Mouse (Mus musculus) telencephalon, adult 2 months (tissue): Measurements from ENCODE around the gene Gtf3c1.

Experiments
- DNase-seq: peaks from one replicate; pipeline ENCODE4 v3.0.0-alpha.2; 2011; ENCODE audit warnings: low read depth, low spot score

The Gtf3c1 gene

GRCm38 (mm10) chr7:125618016-125618415 is 89.6 kb downstream of the Gtf3c1 start:
- DNase-seq: no peak

DNA sequence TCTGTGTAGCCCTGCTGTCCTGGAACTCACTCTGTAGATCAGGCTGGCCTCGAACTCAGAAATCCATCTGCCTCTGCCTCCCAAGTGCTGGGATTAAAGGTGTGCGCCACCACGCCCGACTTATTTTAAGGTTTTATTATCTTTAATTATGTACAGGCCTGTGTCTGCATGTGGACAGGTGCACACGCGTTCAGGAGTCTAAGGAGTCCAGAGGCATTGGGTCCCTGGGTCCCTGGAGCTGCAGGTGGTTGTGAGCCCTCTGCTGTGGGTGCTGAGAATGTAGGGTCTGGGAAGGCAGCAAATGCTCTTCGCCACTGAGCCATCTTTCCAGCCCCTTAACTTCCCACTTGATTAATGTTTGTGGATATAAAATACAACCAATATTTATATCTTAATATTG is 92.1 kb downstream of the Gtf3c1 start:
- no peak for DNase-seq

GRCm38 (mm10) chr7:125613579-125613978 is 94.0 kb downstream of the Gtf3c1 start:
- DNase-seq: peak; percentile 11

- no peak for DNase-seq
Observed at GRCm38 (mm10) chr7:125608183-125608688, 99.3 kb downstream of the Gtf3c1 start.

GRCm38 (mm10) chr7:125607384-125608182 is 100.0 kb downstream of the Gtf3c1 start:
- DNase-seq: no peak

GRCm38 (mm10) chr7:125606265-125607164 is 101.1 kb downstream of the Gtf3c1 start:
- no peak for DNase-seq

DNA sequence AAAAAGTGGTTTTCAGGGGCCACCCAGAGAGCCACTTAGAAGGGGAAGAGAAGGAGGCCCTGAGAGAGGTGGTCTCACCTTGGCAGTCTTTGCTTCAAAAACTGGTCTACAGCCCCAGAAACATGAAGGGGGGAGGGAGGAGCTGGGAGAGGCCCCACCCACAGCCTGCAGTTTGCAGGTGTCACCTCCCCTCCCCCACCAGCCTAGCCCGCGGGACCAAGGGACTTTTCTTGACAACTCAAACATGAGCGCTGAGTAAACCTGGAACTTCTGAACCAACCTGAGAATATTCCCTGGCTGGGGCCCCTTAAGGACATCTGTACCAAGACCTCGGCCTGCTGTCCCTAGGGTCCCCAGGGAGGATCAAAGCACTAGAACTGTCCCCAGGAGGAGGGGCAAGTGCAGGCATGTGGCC is 101.8 kb downstream of the Gtf3c1 start:
- no peak for DNase-seq

- no peak for DNase-seq
Observed at GRCm38 (mm10) chr7:125604362-125605319, 102.9 kb downstream of the Gtf3c1 start.

- DNase-seq: peak; percentile 33
Observed at GRCm38 (mm10) chr7:125603185-125603631, 104.4 kb downstream of the Gtf3c1 start, which contains the start of gene Il21r. Gene Il21r, plus strand, starts transcription at chr7:125603429.

- peak; percentile 6 for DNase-seq
Observed at GRCm38 (mm10) chr7:125601821-125602448, 105.6 kb downstream of the Gtf3c1 start.

DNA sequence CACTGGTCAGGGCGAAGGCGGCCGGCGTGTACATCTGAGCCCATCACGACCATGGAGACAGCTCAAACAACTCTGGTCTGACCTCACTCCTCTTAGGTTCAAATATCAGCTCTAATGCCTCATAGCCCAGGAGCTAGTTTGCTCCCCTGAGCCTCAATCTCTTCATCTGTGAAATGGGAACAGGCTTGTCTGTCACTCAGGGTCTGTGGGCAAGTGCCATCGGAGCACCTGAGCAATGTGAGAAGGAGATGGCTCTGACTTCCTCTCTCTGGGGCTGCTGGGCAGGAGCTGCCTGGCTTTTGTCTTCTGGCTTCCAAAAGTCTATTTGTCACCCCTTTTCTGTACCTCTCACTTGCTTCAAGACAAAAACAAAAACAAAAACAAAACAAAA is 106.3 kb downstream of the Gtf3c1 start:
- no peak for DNase-seq

DNA sequence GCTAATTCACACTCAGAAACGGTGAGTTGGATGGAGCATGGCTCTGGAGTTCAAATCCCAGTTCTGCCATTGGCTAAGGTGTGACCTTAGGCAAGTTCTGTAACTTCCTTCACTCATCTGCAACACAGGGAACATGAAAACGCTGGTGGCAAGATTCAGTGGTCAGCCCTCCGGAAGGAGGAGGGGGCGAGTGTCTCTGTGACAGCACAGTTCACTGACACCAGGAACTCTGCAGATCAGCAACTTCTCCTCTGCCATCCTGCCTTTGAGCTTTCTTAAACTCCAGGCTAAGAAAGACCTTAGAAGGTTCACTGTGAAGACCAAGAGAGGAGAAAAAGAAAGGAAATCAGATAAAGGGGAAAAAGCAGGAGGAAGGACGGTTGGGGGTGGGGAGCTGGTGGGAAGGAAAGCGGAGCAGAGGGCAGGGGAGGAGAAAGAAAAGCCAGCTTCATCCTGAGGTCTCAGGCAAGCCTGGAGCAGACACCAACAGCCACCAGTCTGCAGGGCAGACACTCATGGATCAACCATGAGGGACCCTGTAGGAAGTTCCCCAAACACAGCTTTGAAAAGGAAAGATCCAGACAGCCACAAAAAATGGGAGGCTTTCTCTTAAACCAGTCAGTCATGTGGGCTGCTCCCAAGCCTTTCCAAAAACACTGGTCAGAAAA is 106.8 kb downstream of the Gtf3c1 start:
- DNase-seq: peak; percentile 5

GRCm38 (mm10) chr7:125600136-125600535 is 107.4 kb downstream of the Gtf3c1 start:
- no peak for DNase-seq

GRCm38 (mm10) chr7:125599373-125599973 is 108.1 kb downstream of the Gtf3c1 start:
- DNase-seq: no peak

- DNase-seq: no peak
Observed at GRCm38 (mm10) chr7:125597516-125598347, 109.8 kb downstream of the Gtf3c1 start.

DNA sequence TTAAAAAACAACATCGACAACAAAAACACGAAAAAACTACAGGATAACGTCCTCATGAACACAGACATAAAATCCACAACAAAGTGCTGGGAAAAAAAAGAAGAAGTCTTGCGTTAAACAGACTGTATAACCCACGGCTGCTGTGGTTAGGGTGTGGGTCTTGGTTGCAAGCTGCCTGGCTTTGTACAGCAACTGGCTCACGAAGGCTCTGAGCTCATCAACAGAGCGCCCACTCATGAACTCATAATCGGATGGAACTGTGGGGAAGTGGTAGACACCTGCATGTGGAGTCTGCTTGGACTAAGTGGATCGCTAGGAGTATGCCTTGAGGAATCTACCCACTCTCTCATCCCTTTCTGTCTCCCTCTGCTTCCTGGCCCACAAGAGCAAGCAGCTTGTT is 110.5 kb downstream of the Gtf3c1 start:
- DNase-seq: no peak

- DNase-seq: no peak
Observed at GRCm38 (mm10) chr7:125596406-125596805, 111.2 kb downstream of the Gtf3c1 start.

- DNase-seq: no peak
Observed at GRCm38 (mm10) chr7:125593831-125594230, 113.7 kb downstream of the Gtf3c1 start.
